Mouse (Mus musculus) testis, postnatal 14 days (tissue): ENCODE results near the gene Cspg4.

Experiments used
- DNase-seq: peaks from one replicate; pipeline ENCODE4 v3.0.0; 2021; ENCODE audit warnings: low spot score

Cspg4 gene

DNA sequence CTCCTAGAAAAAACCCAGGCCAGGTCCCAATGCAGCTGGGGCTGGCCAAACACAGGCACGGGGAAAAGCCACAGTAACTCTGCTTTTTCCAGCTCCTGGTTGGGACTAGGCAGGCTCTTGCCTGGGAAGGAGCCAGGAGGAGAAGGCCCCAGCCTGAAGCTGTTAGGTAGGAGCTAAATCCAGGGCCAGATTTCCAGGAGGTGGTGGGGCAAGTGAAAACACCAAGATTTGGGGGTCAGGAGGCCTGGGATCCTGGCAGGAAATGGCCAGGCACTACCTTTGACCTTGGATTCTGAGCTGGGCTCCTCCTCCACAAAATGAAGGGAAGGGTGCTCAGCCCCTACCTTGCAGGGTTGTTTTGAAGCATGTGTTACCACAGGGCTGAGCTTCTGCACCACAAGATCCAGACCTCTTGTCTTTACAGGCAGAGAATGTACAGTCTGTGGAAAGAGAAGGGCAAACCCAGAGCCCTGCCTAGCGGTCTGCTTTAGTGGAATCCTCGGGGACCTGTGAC, 560 bp upstream of the Cspg4 start, which contains the start of gene Odf3l1:
Odf3l1 (minus strand) TSS at position 464 of the 514 bp plus-strand sequence.
- DNase-seq: no peak

DNA sequence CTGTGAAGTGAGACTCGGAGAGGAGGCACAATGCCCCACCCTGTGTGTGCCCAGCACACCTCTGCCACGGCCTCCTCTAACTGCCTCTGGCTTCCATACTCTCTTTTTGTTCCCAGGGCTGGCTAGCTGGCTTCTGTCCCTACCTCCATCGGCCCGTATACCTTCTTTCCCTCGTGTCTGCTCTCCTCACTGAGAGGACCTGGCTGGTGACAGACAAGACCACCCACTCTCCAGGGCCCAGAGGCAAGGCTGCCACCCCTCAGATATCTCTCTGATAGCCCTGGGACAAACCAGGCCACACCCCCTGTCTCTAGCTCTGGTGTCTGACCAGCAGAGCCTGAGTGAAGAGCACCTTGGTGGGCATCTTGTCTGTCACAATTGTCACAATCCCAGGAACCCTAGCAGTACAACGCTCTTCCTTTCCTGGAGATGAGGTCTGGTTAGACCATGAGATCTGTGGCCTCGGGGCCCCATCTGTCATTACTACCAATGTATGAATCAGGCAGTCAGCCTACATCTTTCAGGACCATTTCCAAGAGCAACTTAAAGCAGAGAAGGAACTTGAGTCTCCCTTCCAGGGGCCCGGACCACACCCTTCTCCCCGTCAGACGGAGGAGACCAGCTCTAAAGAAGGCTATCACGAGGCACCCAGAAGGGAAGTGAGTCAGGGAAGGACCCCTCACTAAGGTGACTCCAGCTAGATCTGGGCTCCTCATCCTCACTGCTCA, 1.0 kb downstream of the Cspg4 start:
- DNase-seq: no peak

DNA sequence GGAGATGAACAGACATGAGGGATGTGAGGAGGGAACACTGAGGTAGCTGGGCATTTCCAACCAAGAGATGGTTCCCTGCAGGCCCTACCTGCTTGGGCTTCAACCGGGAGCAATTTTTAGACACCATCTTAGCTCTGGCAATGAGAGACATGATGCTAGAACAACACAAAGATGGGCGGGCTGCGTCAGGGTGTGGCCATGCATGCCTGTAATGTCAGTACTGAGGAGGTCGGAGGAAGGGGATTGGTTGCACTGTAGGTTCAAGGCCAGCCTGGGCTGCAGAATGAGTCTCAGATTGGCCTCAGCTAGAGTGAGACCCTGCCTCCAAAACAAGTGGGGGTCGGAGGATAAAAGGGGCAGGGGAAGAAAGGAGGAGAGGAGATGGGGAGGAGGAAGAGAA, 1.6 kb downstream of the Cspg4 start:
- no peak for DNase-seq

DNA sequence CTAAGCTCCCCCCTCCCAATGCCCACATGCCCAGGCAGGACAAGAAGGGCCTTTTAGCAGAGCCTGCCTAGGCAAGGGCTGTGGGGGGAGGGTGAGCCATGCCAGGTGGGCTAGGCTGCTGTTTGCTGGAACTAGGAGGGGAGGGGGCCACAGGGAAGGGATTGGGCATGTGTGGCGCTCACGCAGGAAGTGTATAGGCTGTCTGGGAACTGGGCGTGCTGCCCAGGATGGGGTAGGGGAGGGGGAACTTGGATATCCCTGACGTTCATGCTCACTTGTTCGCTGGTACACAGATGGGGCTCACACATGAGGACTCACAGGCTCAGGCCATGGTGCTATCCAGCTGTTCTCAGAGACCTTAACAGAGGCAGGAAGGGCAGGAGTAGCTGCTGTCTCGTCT, 3.5 kb downstream of the Cspg4 start:
- peak; percentile 69 for DNase-seq

DNA sequence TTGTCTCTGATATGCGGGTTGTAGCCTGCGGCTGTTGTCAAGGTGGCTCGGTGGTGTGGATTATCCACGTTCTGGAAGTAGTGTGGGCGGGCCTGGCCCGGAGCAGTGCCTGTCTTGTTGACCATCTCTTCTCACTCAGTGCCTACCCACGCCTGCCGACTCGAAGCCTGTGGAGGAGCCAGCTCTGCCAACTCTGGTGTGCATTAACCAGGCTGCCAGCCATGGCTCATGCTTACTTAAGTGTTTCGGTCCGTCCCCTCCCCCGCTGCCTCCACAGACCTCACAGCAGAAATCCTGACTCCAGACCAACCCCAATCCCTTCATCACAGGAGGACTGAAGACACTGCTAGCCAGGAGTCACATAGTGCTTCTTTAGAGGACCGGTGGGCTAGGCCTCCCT, 4.7 kb downstream of the Cspg4 start:
- no peak for DNase-seq

DNA sequence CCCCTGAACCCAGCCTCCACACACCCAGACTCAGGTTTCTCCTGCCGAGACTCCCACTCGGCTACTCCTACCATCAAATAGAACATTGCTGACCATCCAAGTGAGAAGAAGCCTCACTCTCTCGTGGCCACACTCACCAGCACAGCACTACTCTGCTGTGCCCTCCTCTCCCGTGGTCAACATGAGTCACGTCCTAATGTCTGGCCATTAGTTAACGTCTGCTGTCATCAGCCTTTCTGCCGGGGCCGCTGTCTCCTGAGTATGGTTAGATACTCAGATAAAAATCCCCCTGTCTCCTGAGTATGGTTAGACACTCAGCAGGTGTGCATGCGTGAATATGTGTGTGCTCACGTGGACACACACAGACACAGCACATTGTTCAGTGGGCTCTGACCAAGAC, 5.9 kb downstream of the Cspg4 start:
- no peak for DNase-seq

DNA sequence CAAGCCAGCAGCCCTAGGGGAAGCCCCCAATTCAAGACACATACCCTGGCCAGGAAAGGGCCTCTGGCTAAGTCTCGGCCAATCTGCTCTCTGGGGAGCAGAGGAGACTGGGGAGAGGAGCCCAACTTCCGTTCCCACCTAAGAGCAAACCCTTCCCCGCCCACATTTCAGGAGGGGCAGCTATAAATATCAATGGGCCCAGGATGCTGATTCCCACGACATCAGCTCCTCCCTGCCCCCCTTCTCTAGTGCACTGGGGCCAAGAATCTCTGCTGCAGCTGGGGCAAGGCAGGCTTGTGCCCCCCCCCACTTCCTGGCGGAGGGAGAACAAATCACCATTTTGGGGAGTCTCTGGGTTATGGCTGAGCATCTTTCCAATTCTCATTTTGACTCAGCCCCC, 6.4 kb downstream of the Cspg4 start:
- DNase-seq: no peak

DNA sequence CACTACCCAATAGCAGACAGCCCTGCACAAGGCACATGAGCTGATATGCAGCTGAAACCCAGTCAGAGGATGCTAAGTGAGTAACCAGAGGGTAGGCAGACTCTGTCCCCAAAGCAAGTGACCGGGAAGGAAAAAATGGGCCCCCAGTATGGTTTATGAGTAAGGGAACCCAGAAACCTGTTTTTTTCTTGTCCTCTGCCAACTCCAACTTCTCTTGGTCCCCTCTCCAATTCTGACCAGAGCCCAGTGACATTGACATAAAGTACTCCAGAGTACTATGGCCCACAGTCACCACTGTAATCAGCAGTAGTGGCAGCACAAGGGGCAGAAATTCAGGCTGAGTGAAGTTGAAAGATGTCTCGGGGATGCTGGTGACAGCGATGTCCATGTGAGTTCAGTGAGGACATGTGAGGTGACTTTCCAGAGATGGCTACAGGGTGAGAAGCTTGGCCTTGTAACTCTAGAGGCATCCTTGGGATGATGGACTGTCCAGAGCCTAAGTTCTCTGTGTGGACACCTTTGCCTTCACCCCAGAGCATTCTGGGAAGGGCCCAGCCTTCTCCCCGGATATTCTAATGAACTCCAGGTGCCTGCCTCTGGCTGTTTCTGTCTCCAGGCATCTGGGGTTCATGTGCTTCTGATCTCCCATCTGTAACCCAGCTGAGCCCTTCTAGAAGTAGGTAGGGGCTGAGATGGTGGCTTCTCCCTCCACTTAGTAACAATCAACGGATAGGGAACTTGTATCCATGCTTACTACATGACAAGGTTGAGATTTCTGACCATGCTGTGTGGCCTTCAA, 7.5 kb downstream of the Cspg4 start:
- no peak for DNase-seq

DNA sequence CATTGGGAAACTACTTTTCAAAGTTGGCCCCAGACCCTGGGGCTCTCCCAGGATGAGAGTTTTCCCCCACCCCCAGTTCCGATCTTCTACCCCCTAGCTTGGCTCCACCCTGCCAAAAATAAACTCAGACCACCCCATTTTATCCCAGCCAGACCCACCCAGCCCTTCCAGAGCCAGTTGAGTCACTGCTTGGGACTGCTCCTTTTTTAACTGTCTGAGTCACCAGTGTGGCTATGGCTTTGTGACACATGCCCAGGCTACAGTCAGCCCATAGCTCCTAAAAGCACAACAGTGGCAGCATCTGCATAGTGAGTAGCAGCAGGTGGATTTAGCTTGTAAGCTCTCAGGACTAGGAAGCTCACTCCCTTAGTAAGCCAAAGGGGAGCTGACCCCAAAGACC, 8.3 kb downstream of the Cspg4 start:
- no peak for DNase-seq

DNA sequence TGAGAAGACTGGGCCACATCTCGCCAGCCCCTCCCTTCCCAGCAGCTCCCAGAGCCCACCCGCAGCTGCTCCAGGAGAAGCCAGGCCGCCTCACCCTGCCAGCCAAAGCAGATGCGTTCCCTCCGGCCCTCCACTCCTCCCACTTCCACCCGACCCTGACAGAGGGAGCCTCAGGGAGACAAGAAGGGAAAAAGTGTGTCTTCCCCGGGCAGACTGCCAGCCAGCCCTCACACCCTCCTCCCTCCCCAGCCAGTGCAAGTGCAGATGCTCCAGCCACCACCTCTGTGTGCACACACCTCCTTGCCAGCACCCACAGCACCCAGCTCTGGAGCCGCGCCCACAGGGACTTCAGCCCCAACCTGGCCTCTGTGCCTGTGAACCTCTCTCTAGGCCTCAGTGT, 12.0 kb downstream of the Cspg4 start:
- peak; percentile 54 for DNase-seq

DNA sequence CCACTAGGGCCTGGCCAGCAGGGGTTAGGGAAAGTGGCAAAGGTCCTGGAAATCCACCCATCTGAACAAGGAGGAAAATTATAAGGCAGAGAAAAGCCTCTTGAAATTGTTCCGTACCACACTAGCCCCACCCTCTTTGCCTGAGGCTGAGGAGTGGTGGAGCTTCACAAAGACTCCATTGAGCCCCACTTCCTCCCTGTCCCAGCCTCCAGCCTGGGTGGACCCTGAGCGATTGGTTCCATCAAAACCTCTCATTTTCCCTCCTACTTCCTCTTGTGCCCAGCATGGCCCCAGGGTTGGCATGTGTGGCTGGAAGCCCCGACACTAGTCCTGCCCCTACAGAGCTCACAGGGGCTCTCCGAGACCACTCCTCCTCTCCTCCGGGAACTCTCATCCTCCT, 12.5 kb downstream of the Cspg4 start:
- DNase-seq: no peak

DNA sequence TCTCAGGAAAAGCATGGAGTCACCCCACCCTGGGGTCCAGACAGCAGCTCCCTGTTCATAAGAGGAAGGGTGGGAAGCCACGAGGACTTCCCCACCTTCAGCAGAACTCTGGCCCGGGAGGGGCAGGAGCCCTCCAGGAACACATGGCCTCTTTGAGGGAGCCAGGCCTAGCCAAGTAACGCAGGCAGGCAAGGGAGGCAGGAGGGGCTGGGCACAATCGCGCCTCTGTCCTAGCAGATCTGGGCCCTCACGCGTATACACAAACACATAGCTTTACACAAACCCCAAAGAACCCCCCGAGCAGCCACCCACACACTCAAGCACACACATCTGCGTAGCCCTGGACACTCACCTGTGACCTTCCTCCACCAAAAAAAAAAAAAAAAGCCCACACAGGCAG, 16.0 kb downstream of the Cspg4 start:
- no peak for DNase-seq

DNA sequence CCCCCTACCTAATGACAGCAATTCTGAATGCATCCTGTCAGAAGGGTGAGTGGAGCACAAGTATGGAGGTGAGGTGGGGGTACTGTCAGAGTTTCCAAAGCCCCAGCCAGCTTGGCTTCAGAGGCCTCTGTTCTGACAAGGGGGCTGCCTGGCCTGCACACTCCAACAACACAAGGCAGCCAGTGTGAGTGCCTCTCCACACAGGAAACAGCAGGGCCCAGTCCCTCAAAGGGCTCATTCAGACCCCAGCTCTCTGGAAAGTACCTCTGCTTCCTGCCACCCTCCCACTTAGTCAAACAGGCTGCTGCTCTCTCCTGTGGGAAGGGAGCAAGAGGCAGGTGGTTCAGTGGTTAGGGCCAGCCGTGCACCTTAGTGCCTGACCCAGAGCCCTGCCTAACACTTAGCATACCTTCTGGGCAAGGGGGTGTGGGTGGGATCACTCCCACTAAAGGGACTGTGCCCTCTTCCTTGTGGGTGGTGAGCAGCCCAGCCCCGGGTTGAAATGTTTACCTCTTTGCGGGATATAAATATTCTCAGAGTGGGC, 16.8 kb downstream of the Cspg4 start:
- DNase-seq: no peak

DNA sequence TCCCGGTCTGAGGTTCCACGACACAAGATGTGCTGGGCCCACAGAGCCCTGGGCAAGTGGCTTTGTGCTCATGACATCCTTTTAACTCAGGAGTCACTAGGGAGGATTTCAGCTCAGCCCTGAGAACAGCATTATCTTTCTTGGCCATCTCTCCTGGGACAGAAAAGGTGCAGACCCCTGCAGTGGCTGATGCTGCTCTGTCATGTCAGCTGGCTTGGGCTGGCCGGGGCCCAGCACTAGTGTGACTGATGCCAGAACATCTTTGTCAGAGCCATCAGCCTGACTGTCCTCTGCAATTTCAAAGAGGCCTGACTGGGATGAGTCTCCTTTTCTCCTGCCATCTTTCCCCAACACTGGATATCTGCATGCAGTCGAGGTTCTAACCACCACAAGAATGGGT, 17.4 kb downstream of the Cspg4 start:
- DNase-seq: no peak

DNA sequence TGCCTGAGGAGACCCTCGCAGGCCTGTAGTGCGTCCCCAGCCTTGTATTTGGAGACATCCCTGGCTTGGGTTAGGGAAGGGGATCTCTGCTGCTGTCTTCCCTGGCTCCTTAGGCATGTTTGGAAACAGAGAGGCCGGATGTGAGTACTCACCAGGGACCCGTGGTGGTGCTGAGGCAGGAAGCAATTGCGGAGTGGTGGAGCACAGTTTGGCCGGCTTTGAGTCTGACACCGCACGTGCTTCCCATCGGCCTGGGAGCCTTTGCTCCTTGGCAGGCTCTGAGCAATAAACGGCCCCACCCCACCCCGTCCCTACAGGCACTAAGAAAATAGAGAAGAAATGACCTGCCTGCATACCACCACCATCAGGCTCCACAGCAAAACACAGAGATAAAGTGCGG, 18.0 kb downstream of the Cspg4 start:
- DNase-seq: no peak

DNA sequence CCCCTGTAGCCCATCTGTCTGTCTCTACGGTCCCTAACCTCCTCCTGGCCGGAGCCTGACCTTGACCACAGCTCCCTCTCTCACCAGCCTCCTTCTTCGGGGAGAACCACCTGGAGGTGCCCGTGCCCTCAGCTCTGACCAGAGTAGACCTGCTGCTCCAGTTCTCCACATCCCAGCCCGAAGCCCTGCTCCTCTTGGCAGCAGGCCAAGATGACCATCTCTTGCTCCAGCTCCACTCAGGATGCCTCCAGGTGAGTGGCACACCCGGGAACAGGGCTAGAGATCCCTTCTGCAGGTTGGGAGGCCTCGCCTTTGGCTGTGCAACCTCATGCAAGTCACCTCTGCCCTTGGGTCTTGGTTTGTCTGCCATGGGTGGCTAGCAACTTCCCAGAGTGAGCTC, 18.6 kb downstream of the Cspg4 start:
- no peak for DNase-seq

DNA sequence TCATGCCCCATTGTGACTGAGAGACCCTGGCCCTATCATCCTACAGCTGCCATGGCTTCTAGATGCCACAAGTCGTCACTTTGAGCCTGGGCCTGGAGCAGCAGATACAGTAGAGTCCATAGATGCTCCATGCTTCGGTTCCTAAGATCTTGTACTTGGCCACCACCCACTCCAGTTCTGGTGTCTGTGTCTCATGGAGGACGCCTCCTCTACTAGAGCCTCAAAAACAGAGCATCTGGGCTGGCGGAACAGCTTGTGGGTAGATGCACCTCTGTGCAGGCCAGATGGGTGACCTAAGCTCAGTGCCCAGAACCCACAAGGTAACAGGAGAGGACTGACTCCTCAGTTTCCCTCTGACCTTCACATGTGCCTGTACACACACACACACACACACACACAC, 19.5 kb downstream of the Cspg4 start:
- DNase-seq: no peak

DNA sequence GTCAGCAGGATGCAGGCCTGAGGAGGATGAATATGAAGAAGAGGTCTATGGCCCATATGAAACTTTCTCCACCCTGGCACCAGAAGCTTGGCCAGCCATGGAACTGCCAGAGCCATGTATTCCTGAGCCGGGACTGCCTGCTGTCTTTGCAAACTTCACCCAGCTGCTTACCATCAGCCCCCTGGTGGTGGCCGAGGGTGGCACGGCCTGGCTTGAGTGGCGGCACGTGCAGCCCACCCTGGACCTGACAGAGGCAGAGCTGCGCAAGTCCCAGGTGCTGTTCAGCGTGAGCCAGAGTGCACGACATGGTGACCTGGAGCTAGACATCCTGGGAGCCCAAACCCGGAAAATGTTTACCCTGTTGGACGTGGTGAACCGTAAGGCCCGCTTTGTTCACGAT, 21.3 kb downstream of the Cspg4 start:
- no peak for DNase-seq

DNA sequence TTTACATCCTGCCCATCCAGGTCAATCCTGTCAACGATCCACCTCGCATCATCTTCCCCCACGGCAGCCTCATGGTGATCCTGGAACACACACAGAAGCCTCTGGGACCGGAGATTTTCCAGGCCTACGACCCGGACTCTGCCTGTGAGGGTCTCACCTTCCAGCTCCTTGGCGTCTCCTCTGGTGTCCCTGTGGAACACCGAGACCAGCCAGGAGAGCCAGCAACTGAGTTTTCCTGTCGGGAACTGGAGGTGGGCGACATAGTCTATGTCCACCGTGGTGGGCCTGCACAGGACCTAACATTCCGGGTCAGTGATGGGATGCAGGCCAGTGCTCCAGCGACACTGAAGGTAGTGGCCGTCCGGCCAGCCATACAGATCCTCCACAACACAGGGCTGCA, 21.8 kb downstream of the Cspg4 start:
- no peak for DNase-seq

DNA sequence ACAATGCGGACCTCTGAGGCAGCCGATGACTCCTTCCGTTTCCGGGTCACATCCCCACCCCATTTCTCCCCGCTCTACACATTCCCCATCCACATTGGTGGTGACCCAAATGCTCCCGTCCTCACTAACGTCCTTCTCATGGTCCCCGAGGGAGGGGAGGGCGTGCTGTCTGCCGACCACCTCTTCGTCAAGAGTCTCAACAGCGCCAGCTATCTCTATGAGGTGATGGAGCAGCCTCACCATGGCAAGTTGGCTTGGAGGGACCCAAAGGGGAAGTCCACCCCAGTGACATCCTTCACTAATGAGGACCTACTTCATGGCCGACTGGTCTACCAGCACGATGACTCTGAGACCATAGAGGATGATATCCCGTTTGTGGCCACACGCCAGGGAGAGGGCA, 22.7 kb downstream of the Cspg4 start:
- no peak for DNase-seq

DNA sequence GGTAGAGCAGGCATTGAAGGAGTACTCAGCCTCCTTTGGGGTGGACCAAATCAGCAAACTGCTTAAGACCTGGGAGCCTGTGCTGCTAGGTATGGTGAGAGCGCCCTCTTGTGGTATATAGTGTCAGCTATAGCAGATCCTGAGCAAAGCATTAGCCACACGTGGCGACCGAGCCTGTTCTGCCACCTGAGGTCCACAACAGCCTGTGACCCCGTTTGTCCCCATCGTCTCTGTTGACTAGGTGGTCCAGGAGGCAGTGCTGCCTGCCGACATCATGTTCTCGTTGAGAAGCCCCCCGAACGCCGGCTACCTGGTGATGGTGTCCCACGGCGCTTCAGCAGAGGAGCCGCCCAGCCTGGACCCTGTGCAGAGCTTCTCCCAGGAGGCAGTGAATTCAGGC, 25.0 kb downstream of the Cspg4 start:
- DNase-seq: peak; percentile 78

DNA sequence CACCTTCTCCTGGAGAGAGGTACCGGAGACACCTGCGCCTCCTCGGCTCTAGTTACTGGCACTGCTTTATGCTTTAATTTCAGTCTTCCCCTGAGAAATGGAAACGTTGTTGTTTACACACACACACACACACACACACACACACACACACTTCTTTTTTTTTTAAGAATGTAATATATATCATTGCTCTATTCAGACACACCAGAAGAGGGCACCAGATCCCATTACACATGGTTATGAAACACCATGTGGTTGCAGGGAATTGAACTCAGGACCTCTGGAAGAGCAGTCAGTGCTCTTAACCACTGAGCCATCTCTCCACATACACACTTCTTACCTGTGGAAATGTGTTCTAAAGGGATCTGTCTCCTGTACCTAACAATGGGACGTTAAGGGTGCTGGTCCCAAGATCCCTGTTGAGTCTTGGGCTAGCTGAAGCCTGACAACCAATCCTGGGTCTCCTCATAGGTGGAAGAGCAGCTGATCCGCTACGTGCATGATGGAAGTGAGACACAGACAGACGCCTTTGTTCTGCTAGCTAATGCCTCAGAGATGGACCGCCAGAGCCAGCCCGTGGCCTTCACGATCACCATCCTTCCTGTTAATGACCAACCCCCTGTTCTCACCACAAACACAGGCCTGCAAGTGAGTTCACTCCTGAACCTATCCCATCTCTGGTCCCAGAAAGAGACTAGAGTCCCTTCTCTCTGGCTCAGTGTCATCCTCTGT, 25.9 kb downstream of the Cspg4 start:
- DNase-seq: no peak
